Mouse (Mus musculus) brain, embryonic 14.5 days (tissue): ENCODE measurements at regions not wholly inside any gene's neighbourhood (a gene's known extent, or its start where the extent isn't known, plus 50 kb on each side); places are given as distances from the start of the nearest gene placed in this dataset.

Source experiments
- DNase-seq: peaks from one replicate; pipeline ENCODE4 v3.0.0-alpha.2; 2011; ENCODE audit warnings: low read depth
- CTCF ChIP-seq: fragments of 200-500 bp; IDR thresholded peaks from 2 replicates; pipeline ENCODE4 v1.5.1; 2012; ENCODE audit warnings: inconsistent platforms, mild to moderate bottlenecking, moderate library complexity, borderline replicate concordance; ENCODE audit not compliant: insufficient read depth, insufficient read length; ENCODE audit errors: extremely low read depth
- POLR2A ChIP-seq: fragments of 200-500 bp; IDR thresholded peaks from 2 replicates; pipeline ENCODE4 v1.6.1; 2012; ENCODE audit warnings: mild to moderate bottlenecking, inconsistent platforms, borderline replicate concordance; ENCODE audit not compliant: poor library complexity, insufficient read depth, insufficient read length, severe bottlenecking; ENCODE audit errors: extremely low read depth

DNA sequence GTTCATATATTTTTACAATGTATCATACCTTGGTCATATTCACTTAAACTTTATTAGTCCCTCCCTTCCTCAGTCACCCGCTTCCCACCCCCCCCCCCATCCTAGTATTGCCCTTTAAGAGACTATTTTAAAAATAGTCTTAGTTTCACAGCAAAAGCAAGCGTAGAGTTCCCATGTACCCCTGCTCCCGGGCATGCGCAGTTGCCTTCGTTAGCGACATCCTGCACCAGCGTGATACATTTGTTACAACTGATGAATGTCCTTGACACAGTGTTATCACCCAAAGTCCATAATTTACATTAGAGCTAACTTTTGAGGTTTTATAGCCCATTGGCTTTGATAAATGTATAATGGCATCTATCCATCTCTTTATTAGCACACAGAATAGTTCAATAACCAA is 408.7 kb upstream of the Pmfbp1 start:
- TF ChIP-seq CTCF (no peak), POLR2A (no peak)
- no peak for DNase-seq

DNA sequence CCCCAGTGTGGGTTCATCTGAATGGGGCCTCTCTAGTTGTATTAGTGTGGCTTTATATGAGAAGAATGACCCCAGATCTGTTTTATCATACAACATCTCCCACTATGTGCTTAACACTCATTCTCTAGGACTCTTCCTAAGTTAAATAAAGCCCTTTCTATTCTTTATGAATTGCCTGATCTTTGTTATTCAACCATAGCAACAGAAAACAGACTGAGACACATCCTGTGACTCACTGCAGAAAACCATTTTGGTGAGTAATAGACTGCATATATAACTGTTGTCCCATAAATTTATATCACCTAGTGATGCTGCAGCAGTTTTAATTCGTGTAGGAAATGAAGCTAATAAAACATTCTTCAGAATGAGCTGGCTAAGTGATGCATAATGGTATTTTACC is 406.0 kb upstream of the Pmfbp1 start:
- DNase-seq, result no peak
- TF ChIP-seq POLR2A, result no peak
- no peak for TF ChIP-seq CTCF

DNA sequence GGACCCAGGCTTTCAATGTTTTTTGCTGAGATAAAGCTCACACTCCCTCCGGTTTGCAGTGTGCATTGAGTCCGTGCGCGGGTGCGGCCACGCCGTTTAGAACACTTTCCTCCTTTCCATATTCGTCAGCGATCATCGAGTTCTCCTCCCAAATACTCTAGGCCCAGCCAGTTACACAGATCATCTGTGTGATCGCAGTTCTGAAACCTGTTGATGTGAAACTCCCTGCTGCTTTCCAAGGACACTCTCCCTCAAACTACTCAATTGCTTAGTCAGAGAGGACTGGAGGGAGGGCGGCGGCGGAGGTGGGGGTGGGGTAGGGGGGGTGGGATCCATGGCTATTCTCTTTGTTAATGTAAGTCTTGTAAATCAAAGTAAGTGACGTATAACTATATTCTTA is 394.2 kb upstream of the Pmfbp1 start:
- no peak for DNase-seq

DNA sequence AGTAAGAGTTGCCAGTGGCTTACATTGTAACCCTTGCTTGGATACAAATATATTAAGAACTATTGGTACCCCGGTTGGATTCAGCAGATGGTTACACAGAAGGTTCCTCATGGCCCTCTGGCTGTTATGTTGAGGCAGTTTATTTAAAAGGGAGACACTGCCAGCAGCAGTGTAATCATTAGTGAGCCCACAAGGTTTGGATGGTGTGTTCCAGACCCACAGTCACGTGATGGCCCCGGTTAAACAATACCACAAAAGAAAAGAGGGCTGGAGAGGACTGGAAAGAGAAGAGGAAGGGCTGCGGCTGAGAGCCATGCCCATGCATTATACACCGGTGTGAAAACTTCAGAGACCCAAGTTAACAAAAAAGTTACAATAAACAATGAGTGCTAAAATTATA is 392.4 kb upstream of the Pmfbp1 start:
- TF ChIP-seq POLR2A (no peak), CTCF (no peak)
- DNase-seq, result peak; percentile 29

More for the DNA sequence above, 394.2 kb upstream of the Pmfbp1 start:
- TF ChIP-seq CTCF (no peak), POLR2A (no peak)

DNA sequence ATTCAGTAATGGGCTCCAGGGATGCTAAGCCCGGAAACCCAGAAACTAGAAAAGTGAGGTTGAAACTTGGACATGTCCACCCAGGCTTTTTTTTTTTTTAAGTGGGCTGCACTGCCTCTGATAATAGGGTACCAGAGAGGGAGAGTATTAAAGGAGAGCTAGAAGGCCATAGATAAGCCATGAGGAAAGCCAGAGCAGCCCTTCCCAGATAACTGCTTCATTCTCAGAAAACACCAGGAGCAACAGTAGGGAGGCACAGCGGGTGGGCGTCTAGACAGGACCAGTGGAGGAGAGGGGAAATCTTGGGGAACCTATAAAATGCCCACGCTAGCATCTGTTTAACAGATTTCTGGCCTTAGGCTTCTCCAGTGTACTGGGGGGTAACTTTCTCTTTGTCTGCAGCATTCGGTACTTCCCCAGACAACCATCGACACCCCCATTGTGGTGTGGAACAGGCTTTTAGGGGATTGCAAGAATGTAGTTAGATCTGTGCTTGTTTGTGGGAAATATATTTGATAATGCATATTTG is 389.0 kb upstream of the Pmfbp1 start:
- TF ChIP-seq POLR2A (no peak), CTCF (no peak)
- DNase-seq, result no peak

DNA sequence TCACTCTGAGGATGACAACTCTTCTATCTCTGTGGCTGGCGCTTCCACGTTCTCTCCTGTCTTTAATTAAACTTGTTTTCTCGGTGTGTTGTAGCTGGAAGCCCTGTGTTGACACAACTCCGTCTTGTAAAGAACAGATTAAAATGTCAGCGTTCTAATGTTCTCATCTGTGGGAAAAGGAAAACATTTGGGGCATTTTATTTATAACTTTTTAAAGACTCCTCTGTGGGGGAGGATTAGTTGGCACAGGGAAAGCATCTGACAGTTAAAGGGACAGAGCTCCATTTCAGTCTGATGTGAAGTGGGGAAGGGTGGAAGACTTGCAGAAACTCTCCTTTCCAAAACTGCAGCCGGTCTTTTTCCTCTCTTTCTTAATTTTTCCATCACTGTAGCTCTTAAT is 388.1 kb upstream of the Pmfbp1 start:
- TF ChIP-seq CTCF, result no peak
- TF ChIP-seq POLR2A, result no peak
- peak; percentile 19 for DNase-seq

DNA sequence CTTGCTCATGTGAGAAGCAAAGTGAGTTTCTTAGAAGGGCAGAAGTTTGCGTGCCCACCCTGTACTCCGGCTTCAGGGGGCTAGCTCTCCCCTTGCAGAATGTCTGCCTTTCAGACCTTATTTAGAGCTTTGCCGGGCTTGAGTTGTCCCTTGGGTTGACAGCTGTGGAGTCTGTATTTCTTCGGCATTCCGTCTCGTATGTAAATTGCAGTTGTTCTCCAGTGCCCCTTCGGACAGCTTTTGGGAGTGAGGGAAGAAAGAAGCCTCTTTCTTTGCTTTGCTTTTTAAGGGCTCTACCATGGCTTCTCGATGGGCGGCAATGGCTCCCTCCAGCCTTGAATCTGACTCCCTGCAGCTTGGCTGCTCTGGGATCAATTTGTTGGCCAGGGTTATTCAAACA is 386.9 kb upstream of the Pmfbp1 start:
- TF ChIP-seq POLR2A (no peak), CTCF (no peak)
- DNase-seq, result peak; percentile 18

DNA sequence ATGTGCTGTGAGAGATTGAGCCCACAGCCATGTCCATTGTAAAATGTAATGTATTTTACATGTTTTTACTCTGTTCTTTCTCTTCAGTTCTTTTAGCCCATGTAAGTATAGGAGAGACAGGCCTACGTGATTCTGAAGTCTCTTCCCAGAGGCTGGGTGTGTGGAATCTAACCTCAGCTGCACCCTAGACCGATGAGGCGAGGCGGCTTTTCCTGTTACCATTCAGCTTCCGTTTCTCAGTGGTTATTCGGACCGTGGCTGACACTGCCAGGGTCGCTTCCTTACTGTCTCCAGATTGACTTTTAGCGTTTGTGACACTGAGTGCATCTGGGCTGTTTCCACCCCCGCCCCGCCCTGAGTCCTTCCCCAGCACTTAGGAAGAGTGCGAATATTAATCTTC is 386.1 kb upstream of the Pmfbp1 start:
- TF ChIP-seq POLR2A, result no peak
- no peak for TF ChIP-seq CTCF
- no peak for DNase-seq

DNA sequence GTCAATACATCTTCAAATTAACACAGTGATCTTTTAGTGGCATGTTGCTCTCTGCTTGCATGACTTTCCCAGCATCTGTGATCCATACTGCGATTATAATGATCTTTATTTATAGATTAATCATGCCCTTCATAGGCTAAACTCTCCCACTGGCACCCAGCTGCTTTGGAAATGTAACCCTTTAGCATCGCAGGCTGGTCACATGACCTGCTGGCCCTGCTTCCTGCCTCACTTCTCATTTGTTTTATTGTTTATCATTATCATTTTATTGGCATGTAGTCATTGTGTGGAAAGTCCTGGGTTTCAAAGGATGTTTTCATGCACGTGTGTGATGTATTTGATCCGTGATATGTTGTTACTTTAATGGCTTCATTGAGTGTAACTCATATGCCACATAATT is 384.4 kb upstream of the Pmfbp1 start:
- TF ChIP-seq CTCF (no peak), POLR2A (no peak)
- no peak for DNase-seq

DNA sequence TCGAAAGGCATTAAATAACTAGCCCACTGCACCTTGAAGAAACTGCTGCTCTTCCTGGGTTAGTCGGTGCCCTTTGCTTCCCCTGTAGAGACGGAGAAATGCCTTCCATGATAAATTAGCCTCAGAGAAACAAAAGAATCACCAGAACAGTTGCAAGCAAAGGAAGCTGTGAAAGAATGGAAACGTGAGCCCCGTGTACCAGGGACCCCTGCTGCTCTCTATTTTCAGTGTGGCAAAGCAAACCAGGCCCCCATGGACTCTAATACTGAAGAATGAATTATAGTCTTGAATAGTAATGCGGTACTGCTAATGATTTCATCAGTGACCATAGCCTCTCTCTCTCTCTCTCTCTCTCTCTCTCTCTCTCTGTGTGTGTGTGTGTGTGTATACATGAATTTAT is 372.1 kb upstream of the Pmfbp1 start:
- TF ChIP-seq POLR2A (no peak), CTCF (no peak)
- peak; percentile 66 for DNase-seq

DNA sequence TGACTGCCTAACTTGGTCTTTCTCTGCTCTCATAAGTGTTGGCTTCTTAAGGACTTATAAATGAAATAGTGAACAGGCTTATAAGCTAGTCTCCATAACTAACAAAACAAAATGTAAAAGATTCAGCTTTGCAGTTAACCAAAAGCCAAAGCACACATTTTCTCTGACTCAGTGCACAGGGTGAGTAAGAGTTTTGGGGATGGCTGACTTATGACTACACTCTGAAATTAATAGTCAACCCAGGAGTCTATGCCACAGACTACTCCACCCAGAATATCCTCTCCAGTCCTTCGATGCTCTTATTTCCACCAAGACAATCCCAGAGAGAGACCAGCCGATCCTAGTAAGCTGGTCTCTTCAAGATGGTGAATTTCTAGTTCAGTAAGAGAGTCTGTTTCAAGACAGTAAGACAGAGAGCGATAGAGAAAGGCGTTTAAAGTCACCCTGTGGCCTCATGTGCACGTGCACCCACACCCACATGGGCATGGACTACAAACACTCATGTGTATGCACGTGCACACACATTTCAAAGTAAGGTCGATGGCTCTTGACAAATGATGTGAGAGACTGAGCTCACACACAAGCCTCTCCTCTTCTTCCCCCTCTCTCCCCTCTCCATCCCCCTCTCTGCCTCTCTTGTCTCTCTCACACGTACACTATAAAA is 351.2 kb upstream of the Pmfbp1 start:
- DNase-seq, result no peak
- TF ChIP-seq POLR2A (no peak), CTCF (no peak)

DNA sequence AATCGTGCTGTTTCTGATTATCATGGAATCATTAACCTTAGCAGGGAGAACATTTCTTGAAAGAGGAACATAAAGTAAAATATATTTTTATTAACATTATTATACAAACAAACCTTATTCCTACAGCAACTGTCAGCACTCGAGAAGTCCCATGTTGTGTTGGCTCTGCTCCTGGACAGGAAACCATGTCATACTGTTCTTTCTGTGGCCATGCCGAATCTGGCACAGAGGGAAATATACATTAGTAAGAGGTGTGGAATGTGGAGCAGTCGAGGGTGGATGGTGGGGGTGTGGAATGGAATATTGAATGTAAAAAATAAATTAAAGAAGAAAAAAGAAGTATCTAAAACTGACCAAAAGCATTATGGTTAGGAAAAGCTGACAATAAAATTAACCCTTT is 342.1 kb upstream of the Pmfbp1 start:
- no peak for DNase-seq
- TF ChIP-seq CTCF, result no peak

DNA sequence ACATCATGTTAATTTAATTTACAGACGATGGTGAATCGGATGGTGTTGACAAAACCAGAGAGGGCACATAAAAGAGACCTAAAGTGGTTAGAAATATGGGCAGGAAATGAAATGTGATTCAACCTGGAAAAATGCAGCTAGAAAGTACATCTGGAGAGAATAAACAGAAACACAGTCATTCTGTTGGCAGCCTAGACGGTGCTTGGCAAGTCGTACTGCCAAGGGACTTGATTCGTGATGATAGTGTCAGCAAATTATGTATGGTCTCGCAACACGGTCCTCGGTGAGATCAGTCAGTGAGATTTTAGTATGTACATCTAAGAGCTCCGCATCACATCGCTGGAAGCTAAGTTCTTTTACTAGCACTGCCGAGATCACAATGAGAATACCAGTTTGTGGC is 338.3 kb upstream of the Pmfbp1 start:
- TF ChIP-seq CTCF (no peak), POLR2A (no peak)
- peak; percentile 32 for DNase-seq

DNA sequence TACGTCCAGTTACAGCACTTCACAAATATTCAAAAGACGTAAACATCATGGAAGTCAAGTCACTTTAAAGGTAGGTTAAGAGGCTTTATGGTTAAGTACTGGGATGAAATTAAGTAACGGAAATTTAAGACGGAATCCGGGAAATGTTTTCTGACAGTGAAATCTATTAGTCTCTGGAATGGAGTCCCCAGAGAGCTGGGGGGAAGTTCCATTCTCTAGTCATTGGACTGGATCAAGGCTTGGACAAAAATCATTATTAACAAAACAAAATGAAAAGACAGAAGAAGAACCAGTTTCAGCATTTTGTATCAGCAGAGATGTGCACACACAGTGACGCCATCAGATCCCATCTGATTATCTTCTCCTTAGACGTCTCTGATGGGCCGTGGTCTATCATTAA is 337.8 kb upstream of the Pmfbp1 start:
- no peak for DNase-seq
- TF ChIP-seq POLR2A (no peak), CTCF (no peak)
